Mouse (Mus musculus): ENCODE results near the gene Nr2c2ap. TPM values are rescaled to one million over a fixed set of nuclear protein-coding genes. Genes with fewer than 3 reads are reported as not detected.

Gene Nr2c2ap
- total and polyA plus RNA-seq, 2 experiments, result 3.3 to 15.0 TPM

GRCm38 (mm10) chr8:70172043-70172681 is 41.0 kb downstream of the Nr2c2ap start, which contains the start of gene Tmem161a:
Gene Tmem161a (plus strand): TSS chr8:70172356.
- TF ChIP-seq CTCF (IDR thresholded peaks at IDR 0.05; ENCODE audit: low read depth, low read length), result no peak
- TF ChIP-seq POLR2A (IDR thresholded peaks at IDR 0.05; ENCODE audit: extremely low read depth, insufficient read depth, low read length), result peak; percentile 86
- Histone ChIP-seq H3K4me1 (ENCODE audit: control insufficient read depth, insufficient read depth, low read length) (peaks cover 10% of the 10 kb centered on the region; the same call in 1 of the 2 replicates), H3K36me3 (ENCODE audit: control insufficient read depth, insufficient read depth, low read length) (no peaks in the 10 kb centered on the region), H3K9ac (ENCODE audit: low read depth, low read length) (peak within 1 kb of the TSS; percentile 92), H3K4me3 (ENCODE audit: insufficient read depth, low read depth, low read length) (peak within 1 kb of the TSS; percentile 80), H3K27me3 (ENCODE audit: control insufficient read depth, insufficient read depth, low read length) (no peaks in the 10 kb centered on the region), H3K79me2 (ENCODE audit: control insufficient read depth, insufficient read depth, low read length) (peaks cover 8% of the 10 kb centered on the region; the same call in 1 of the 2 replicates), H3K27ac (replicated peaks; ENCODE audit: insufficient read depth, low read depth, low read length) (peak within 1 kb of the TSS; percentile 72)
- DNase-seq (ENCODE audit: extremely low read depth, low read depth, low spot score), result peak; percentile 95
- 2% methylated on average over 27 of the region's 27 CpGs for WGBS

- Histone ChIP-seq H3K27ac (replicated peaks; ENCODE audit: insufficient read depth, low read depth, low read length) (no peak overlapping the region), H3K79me2 (ENCODE audit: control insufficient read depth, insufficient read depth, low read length) (peaks cover 8% of the 10 kb centered on the region; the same call in 1 of the 2 replicates), H3K36me3 (ENCODE audit: control insufficient read depth, insufficient read depth, low read length) (no peaks in the 10 kb centered on the region), H3K9ac (ENCODE audit: low read depth, low read length) (no peak overlapping the region), H3K27me3 (ENCODE audit: control insufficient read depth, insufficient read depth, low read length) (no peaks in the 10 kb centered on the region), H3K4me3 (ENCODE audit: insufficient read depth, low read depth, low read length) (no peak overlapping the region), H3K4me1 (ENCODE audit: control insufficient read depth, insufficient read depth, low read length) (peaks cover 10% of the 10 kb centered on the region; the same call in 1 of the 2 replicates)
- TF ChIP-seq POLR2A (IDR thresholded peaks at IDR 0.05; ENCODE audit: extremely low read depth, insufficient read depth, low read length) (no peak), CTCF (IDR thresholded peaks at IDR 0.05; ENCODE audit: low read depth, low read length) (no peak)
- DNase-seq (ENCODE audit: extremely low read depth, low read depth, low spot score), result no peak
- WGBS, result 63% methylated on average over 5 of the region's 5 CpGs
Observed at GRCm38 (mm10) chr8:70173320-70173719, 42.2 kb downstream of the Nr2c2ap start.

GRCm38 (mm10) chr8:70174079-70174478 is 42.9 kb downstream of the Nr2c2ap start:
- Histone ChIP-seq H3K36me3 (ENCODE audit: control insufficient read depth, insufficient read depth, low read length) (no peaks in the 10 kb centered on the region), H3K27ac (replicated peaks; ENCODE audit: insufficient read depth, low read depth, low read length) (no peak overlapping the region), H3K4me3 (ENCODE audit: insufficient read depth, low read depth, low read length) (no peak overlapping the region), H3K79me2 (ENCODE audit: control insufficient read depth, insufficient read depth, low read length) (peaks cover 8% of the 10 kb centered on the region; the same call in 1 of the 2 replicates), H3K4me1 (ENCODE audit: control insufficient read depth, insufficient read depth, low read length) (peaks cover 10% of the 10 kb centered on the region; the same call in 1 of the 2 replicates), H3K9ac (ENCODE audit: low read depth, low read length) (no peak overlapping the region), H3K27me3 (ENCODE audit: control insufficient read depth, insufficient read depth, low read length) (no peaks in the 10 kb centered on the region)
- no peak for DNase-seq (ENCODE audit: extremely low read depth, low read depth, low spot score)
- TF ChIP-seq POLR2A (IDR thresholded peaks at IDR 0.05; ENCODE audit: extremely low read depth, insufficient read depth, low read length), result no peak
- TF ChIP-seq CTCF (IDR thresholded peaks at IDR 0.05; ENCODE audit: low read depth, low read length), result no peak
- 93% methylated on average over 7 of the region's 7 CpGs for WGBS

- H3K27ac ChIP-seq (replicated peaks; ENCODE audit: insufficient read depth, low read depth, low read length), result no peak overlapping the region
- no peaks in the 10 kb centered on the region for H3K27me3 ChIP-seq (ENCODE audit: control insufficient read depth, insufficient read depth, low read length)
- WGBS, result 93% methylated on average over 2 of the region's 2 CpGs
- DNase-seq (ENCODE audit: extremely low read depth, low read depth, low spot score), result no peak
- H3K79me2 ChIP-seq (ENCODE audit: control insufficient read depth, insufficient read depth, low read length), result peaks cover 8% of the 10 kb centered on the region; the same call in 1 of the 2 replicates
- TF ChIP-seq POLR2A (IDR thresholded peaks at IDR 0.05; ENCODE audit: extremely low read depth, insufficient read depth, low read length), result no peak
- no peak for TF ChIP-seq CTCF (IDR thresholded peaks at IDR 0.05; ENCODE audit: low read depth, low read length)
- H3K4me1 ChIP-seq (ENCODE audit: control insufficient read depth, insufficient read depth, low read length), result peaks cover 3% of the 10 kb centered on the region; the same call in 1 of the 2 replicates
- no peak overlapping the region for H3K4me3 ChIP-seq (ENCODE audit: insufficient read depth, low read depth, low read length)
- H3K36me3 ChIP-seq (ENCODE audit: control insufficient read depth, insufficient read depth, low read length), result no peaks in the 10 kb centered on the region; the same call in 1 of the 2 replicates
- no peak overlapping the region for H3K9ac ChIP-seq (ENCODE audit: low read depth, low read length)
Observed at GRCm38 (mm10) chr8:70178231-70178630, 47.1 kb downstream of the Nr2c2ap start.

- peaks cover 5% of the 10 kb centered on the region; the same call in 1 of the 2 replicates for H3K79me2 ChIP-seq (ENCODE audit: control insufficient read depth, insufficient read depth, low read length)
- TF ChIP-seq CTCF (IDR thresholded peaks at IDR 0.05; ENCODE audit: low read depth, low read length), result peak; percentile 27; the same call in 1 of the 2 replicates
- no peak for TF ChIP-seq POLR2A (IDR thresholded peaks at IDR 0.05; ENCODE audit: extremely low read depth, insufficient read depth, low read length)
- no peaks in the 10 kb centered on the region; the same call in 1 of the 2 replicates for H3K36me3 ChIP-seq (ENCODE audit: control insufficient read depth, insufficient read depth, low read length)
- 93% methylated on average over 4 of the region's 4 CpGs for WGBS
- H3K4me1 ChIP-seq (ENCODE audit: control insufficient read depth, insufficient read depth, low read length), result no peaks in the 10 kb centered on the region
- no peak overlapping the region for H3K9ac ChIP-seq (ENCODE audit: low read depth, low read length)
- no peaks in the 10 kb centered on the region for H3K27me3 ChIP-seq (ENCODE audit: control insufficient read depth, insufficient read depth, low read length)
- H3K4me3 ChIP-seq (ENCODE audit: insufficient read depth, low read depth, low read length), result no peak overlapping the region
- no peak for DNase-seq (ENCODE audit: extremely low read depth, low read depth, low spot score)
- no peak overlapping the region for H3K27ac ChIP-seq (replicated peaks; ENCODE audit: insufficient read depth, low read depth, low read length)
Observed at GRCm38 (mm10) chr8:70179082-70179481, 47.9 kb downstream of the Nr2c2ap start.

Measured in liver, adult 2 months (tissue).